Mouse (Mus musculus) brown adipose tissue, adult 24 weeks (tissue): ENCODE measurements around the gene Usp21. TPM values are rescaled to one million over a fixed set of nuclear protein-coding genes. Genes with fewer than 3 reads are reported as not detected.
"Not testable (repeated sequence)": the region's sequence is repeated elsewhere in the genome, so short reads cannot be mapped to it uniquely, and the experiment has no call there.

Source experiments
- H3K27ac ChIP-seq: fragments of 200-500 bp; replicated peaks from 2 replicates; pipeline ENCODE4 v1.5.1; 2012; ENCODE audit warnings: low read depth, mild to moderate bottlenecking, low read length
- H3K4me1 ChIP-seq: fragments of 200-500 bp; 2 replicates; pipeline ENCODE4 v1.6.1; 2012; ENCODE audit warnings: low read length, mixed read lengths; ENCODE audit not compliant: control insufficient read depth, insufficient read depth, insufficient read length
- H3K4me3 ChIP-seq: fragments of 200-500 bp; 2 replicates; pipeline ENCODE4 v1.5.1; 2012; ENCODE audit warnings: low read depth, mild to moderate bottlenecking, low read length, moderate library complexity; ENCODE audit not compliant: insufficient read depth
- polyA plus RNA-seq: library from polyadenylated mRNA; stranded (reverse); fragments of >200 nt; gene quantifications from 2 replicates; pipeline ENCODE4 v1.2.4, GENCODE M21; 2012; ENCODE audit not compliant: missing spikeins, insufficient read depth, insufficient read length

Usp21 gene
- polyA plus RNA-seq, 1 experiment: 11.7 TPM

DNA sequence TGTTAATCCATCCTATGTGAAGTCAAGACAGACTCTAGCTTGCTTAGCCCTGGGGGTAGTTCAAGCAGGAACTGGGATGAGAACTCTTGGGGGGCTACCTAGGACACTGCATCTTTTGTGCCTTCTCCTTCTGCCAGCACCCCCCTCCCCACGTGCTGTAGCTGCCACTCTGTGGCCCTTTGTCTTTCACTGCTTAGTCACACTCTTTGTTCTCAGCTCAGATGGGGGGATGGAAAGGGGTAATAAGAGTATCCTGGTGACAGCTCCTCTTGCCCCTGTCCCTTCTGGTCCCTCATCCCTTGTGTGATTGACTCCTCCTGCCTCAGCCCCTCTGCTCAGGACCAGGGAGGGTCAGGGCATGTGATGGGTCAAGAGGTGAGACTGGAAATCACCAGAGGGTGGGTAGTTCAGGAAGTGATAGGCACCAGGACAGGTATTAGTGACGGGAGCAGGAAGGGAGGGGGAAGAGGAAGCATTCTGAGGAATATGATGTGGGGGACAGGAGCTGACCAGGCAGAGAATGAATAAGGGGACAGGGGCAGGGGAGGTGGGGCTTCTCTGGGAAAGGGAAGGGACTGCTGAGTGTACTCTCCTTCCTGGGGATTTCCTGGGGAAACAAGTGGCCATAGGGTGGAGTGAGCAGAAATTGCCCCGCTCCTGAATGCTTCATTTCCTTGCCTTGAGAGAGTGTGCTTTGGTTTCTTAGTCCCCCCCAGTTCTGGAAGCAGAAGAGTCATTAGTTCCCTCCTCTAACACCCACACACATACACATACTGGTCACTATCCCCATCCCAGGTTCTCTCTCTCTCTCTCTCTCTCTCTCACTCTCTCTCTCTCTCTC lies 39.2 kb downstream of the Usp21 start:
- Histone ChIP-seq H3K27ac (peak overlapping the region; percentile 86), H3K4me3 (no peak overlapping the region; the same call in 1 of the 2 replicates), H3K4me1 (peaks cover 16% of the 10 kb centered on the region)

DNA sequence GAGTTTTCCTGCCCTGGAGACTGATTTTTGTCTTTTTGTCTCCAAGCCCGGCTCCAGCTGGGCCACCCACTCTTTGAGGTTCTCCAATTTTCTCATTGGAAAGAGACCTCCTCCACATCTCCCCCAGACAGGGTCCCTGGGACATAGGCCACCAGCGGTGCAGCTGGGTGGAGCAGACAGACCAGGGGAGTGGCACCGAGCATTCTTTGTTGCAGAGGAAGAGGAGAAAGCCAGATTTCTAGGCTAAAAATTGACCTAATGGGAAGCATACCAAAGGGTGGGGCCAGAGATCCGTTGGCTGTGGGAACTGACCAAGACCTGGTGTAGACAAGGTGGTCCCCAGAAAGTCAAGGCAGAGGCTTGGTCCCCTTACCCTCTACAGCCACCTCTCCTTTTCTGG lies 39.9 kb downstream of the Usp21 start:
- H3K27ac ChIP-seq: peak overlapping the region; percentile 86
- peak overlapping the region; percentile 48 for H3K4me3 ChIP-seq
- peaks cover 16% of the 10 kb centered on the region for H3K4me1 ChIP-seq

- Histone ChIP-seq H3K4me1 (peaks cover 16% of the 10 kb centered on the region), H3K4me3 (peak overlapping the region; percentile 48), H3K27ac (peak overlapping the region; percentile 86)
Observed at GRCm38 (mm10) chr1:171247453-171247841, 40.3 kb downstream of the Usp21 start.

GRCm38 (mm10) chr1:171246709-171247452 lies 40.9 kb downstream of the Usp21 start:
- Histone ChIP-seq H3K4me1 (peaks cover 13% of the 10 kb centered on the region), H3K4me3 (peak overlapping the region; percentile 85), H3K27ac (peak overlapping the region; percentile 97)

DNA sequence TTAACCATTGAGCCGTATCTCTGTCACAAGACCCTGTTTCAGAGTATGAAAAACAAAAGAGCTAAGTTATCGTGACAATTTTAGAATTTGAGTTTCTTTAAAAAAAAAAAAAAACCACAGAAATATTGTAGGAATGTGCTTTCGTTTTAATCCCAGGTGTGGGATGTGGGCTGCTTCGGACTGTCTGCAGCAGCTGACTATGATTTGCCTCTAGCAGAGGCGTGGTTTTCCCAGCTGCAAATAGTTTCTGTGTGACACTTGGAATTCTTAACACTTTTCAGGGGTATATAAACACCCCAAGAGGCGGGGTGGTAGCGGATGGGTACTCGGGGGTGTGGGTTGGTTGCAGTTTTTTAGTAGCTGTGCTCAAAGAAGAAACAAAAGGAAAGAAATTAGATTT lies 42.4 kb downstream of the Usp21 start:
- peaks cover 11% of the 10 kb centered on the region for H3K4me1 ChIP-seq
- H3K27ac ChIP-seq: no peak overlapping the region
- peak overlapping the region; percentile 85; the same call in 1 of the 2 replicates for H3K4me3 ChIP-seq

DNA sequence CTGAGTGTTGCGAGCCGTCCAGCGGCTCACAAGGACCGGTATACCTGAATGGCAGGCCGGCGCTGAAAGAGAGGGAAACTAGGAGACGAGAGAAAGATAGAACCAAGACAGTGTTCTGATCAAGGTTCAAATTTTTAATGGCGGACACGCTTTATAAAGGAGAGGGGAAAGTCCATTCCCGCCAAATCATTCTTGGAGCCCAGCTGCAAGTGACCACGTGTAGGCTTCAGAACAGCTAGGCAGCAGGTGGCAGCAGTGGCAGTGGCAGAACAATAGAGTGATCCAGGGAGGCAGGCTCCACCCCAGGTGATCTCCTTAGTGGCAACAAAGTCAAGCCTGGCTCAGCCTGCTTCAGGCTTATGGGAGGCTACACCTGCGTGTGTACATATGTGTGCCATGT lies 45.8 kb downstream of the Usp21 start:
- H3K27ac ChIP-seq, H3K4me3 ChIP-seq: not testable (repeated sequence)

GRCm38 (mm10) chr1:171240911-171241310 lies 46.9 kb downstream of the Usp21 start:
- Histone ChIP-seq H3K27ac (peak overlapping the region; percentile 73), H3K4me3 (no peak overlapping the region), H3K4me1 (no peaks in the 10 kb centered on the region; the same call in 1 of the 2 replicates)

More for the DNA sequence above, 45.8 kb downstream of the Usp21 start:
- H3K4me1 ChIP-seq: not testable (repeated sequence)

GRCm38 (mm10) chr1:171239992-171240744 lies 47.6 kb downstream of the Usp21 start:
- no peak overlapping the region for H3K4me3 ChIP-seq
- H3K4me1 ChIP-seq: no peaks in the 10 kb centered on the region; the same call in 1 of the 2 replicates
- H3K27ac ChIP-seq: peak overlapping the region; percentile 73

DNA sequence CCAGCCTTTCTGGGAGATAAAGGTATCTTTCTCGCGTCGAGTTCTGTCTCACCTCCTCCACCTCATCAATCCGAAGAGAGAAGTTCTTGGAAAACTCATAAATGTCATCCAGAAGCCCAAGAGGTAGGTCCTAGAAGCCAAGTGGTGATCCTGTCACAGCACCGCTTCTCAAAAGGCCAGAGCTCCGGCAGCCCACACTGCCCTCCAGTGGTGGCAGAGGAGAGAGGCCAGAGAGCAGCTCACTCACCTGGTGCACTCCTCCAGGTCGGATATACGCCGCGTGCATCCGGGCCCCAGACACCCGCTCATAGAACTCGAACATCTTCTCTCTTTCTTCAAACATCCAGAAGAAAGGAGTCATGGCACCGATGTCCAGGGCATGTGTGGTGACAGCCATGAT lies 49.3 kb downstream of the Usp21 start:
- no peak overlapping the region for H3K4me3 ChIP-seq
- no peaks in the 10 kb centered on the region; the same call in 1 of the 2 replicates for H3K4me1 ChIP-seq
- H3K27ac ChIP-seq: no peak overlapping the region

DNA sequence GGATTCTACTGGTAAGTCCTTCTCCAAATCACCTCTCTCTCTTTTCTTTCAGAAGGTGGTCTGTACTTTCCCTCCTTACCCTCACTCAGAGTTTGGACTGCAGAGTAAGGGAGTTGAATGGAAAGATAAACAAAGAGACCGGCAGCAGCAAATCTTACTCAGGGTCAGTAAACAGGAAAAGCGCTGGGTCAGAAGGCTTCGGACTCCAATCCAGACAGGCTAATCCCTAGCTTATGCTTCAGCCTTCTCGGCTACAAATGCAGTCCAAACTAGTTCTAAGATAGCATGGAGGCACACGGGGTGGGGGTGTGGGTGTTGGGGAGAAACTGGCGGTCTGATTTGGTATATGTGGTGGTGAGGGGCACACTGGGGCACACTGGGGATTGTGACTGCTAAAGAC lies 50.4 kb downstream of the Usp21 start:
- H3K27ac ChIP-seq: no peak overlapping the region
- H3K4me3 ChIP-seq: no peak overlapping the region
- peaks cover 3% of the 10 kb centered on the region for H3K4me1 ChIP-seq

GRCm38 (mm10) chr1:171235791-171236190 lies 52.0 kb downstream of the Usp21 start:
- no peak overlapping the region for H3K27ac ChIP-seq
- peaks cover 3% of the 10 kb centered on the region for H3K4me1 ChIP-seq
- no peak overlapping the region for H3K4me3 ChIP-seq

- Histone ChIP-seq H3K4me1 (peaks cover 3% of the 10 kb centered on the region), H3K27ac (peak overlapping the region; percentile 54; the same call in 1 of the 2 replicates), H3K4me3 (no peak overlapping the region)
Observed at GRCm38 (mm10) chr1:171234538-171234937, 53.3 kb downstream of the Usp21 start.

- peak within 1 kb of the TSS; percentile 58 for H3K27ac ChIP-seq
- peaks cover 3% of the 10 kb centered on the region for H3K4me1 ChIP-seq
- H3K4me3 ChIP-seq: peak within 1 kb of the TSS; percentile 47
Observed at GRCm38 (mm10) chr1:171234126-171234525, 53.7 kb downstream of the Usp21 start, which contains the start of gene Fcer1g. Gene Fcer1g (minus strand): TSS chr1:171234365.

DNA sequence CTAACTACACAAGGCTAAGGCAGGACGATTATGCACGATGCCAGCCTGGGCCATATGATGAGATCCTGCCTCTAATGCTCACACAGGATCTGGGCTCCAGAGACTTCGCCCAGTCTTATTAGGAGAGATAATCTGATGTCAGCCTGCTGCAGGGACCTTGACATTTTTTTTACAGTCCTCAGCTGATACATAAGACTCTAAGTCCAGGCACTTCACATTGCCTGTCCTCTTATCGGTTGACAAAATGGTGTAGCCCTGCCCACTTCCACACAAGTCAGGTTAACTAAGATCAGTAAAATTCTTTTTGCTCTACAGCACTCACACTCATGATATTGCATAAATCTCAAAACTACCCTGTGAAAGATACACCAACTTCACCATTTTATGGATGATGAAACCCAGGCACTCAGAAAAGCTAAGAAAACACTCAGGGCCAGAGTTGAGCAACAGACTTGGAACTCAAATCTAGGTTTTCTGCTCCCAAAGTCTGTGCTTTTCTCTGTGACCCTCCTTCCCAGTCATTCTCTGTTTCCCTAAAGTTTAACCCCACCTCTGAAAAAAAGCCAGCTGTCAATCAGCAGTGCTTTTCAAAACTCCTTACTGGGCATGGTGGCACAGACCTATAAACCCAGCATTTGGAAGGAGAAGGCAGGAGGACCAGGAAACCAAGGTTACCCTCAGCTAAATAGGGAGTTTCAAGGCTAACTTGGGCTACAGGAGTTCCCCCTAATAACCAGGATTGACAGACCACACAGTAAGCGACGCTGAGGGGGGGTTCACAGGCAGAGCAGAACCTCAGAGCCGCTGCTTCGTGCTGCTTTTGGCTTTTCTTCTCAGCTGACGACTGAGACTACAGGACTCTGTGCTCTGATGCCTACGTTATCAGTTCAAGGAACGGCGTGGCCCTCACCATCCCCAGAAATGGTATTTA lies 54.7 kb downstream of the Usp21 start:
- Histone ChIP-seq H3K4me3 (peak overlapping the region; percentile 47), H3K4me1 (peaks cover 3% of the 10 kb centered on the region)

More for the DNA sequence above, 54.7 kb downstream of the Usp21 start:
- peak overlapping the region; percentile 58 for H3K27ac ChIP-seq
